Mouse (Mus musculus): Measurements from ENCODE around the gene Pitpnc1. TPM values are rescaled to one million over a fixed set of nuclear protein-coding genes. Genes with fewer than 3 reads are reported as not detected.

The Pitpnc1 gene
- polyA plus RNA-seq, 1 experiment from 2014 or later, result 20.4 TPM

DNA sequence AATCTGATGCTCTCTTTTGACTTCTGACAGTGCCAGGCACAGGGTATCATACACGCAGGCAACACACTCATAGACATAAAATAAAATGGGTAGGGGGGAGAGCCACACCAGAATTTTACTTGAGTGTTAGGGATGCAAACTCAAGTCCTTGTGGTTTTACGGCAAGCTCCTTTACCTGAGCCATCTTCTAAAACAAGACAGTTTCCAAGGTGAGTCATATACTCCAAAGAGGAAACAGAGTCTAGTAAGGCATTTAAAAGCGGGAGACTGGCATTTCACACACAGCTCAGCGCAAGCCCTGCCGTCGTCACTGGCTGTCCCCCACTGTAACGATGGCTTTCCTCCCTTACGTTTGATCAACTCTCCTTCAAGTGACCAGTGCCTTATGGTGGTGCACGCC, 22.6 kb downstream of the Pitpnc1 start:
- H3K36me3 ChIP-seq, result peaks cover 14% of the 10 kb centered on the region
- no peaks in the 10 kb centered on the region for H3K9me3 ChIP-seq (replicated peaks)
- H3K27ac ChIP-seq (replicated peaks), result no peak overlapping the region
- no peak overlapping the region for H3K4me3 ChIP-seq
- H3K4me1 ChIP-seq, result peaks cover 7% of the 10 kb centered on the region
- no peaks in the 10 kb centered on the region for H3K27me3 ChIP-seq (ENCODE audit: low read depth, poor library complexity, severe bottlenecking)
- WGBS, result 92% methylated on average over 9 of the region's 9 CpGs
- no peak for DNase-seq (ENCODE audit: low spot score)

DNA sequence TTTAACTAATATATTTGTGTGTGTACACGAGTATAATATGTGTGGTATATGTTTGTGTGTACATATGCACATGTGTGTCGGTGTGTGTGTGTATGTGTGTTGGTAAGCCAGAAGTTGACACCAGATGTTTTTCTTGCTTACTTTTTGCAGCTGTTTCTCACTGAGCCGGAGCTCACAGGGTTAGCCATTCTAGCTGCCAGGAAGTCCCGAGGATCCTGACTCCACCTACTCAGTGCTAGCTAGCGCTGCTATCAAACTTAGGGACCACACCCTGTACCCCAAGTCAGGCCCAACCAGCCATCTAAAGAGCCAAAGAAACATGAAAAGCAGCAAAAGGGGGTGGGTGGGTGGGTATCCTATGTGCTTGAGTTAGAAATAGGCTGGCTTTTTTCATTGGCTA, 23.1 kb downstream of the Pitpnc1 start:
- no peaks in the 10 kb centered on the region for H3K27me3 ChIP-seq (ENCODE audit: low read depth, poor library complexity, severe bottlenecking)
- no peaks in the 10 kb centered on the region for H3K9me3 ChIP-seq (replicated peaks)
- no peak overlapping the region for H3K4me3 ChIP-seq
- H3K36me3 ChIP-seq, result peaks cover 10% of the 10 kb centered on the region
- H3K4me1 ChIP-seq, result peaks cover 7% of the 10 kb centered on the region
- 84% methylated on average over 5 of the region's 5 CpGs for WGBS
- no peak for DNase-seq (ENCODE audit: low spot score)
- H3K27ac ChIP-seq (replicated peaks), result no peak overlapping the region

DNA sequence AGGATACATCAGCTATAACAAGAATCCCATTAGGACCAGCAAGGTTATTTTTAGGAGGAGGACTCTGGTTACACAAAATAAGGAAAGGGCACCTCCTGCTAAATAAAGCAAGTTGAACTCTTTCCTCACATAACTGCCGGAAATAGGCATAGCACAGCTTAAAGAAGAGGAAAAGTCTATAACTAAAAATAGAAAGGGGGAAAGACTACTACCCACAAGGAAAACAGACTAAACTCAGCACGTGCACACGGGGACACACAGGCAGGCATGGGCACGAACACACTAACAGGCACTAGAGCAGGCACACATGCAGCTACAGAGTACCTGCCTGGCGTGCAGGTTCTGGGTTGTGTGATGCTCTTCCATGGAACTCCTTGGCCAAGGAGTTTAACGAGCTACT, 23.8 kb downstream of the Pitpnc1 start:
- peaks cover 6% of the 10 kb centered on the region for H3K36me3 ChIP-seq
- DNase-seq (ENCODE audit: low spot score), result no peak
- WGBS, result 89% methylated on average over 6 of the region's 6 CpGs

DNA sequence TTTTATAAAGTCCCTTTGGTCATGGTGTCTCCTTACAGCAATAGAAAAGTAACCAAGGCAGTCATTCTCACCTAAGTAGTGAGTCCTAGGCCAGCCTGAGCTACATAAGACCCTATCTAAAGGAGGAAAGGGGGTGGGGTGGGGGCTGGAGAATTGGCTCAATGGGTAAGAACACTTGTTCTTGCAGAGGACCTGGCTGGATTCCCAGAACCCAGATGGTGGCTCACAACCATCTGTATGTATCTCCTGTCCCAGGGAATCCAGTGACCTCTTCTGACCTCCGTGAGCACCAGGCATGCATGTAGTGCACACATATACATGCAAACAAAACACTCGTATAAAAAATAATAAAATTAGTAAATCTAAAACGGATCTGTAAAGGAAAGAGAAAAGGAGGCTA, 24.8 kb downstream of the Pitpnc1 start:
- Histone ChIP-seq H3K4me1 (peaks cover 7% of the 10 kb centered on the region), H3K4me3 (no peak overlapping the region), H3K9me3 (replicated peaks) (no peaks in the 10 kb centered on the region), H3K27ac (replicated peaks) (no peak overlapping the region), H3K36me3 (no peaks in the 10 kb centered on the region), H3K27me3 (ENCODE audit: low read depth, poor library complexity, severe bottlenecking) (no peaks in the 10 kb centered on the region)
- DNase-seq (ENCODE audit: low spot score), result no peak
- WGBS, result 89% methylated on average over 3 of the region's 3 CpGs

More for the DNA sequence above, 23.8 kb downstream of the Pitpnc1 start:
- Histone ChIP-seq H3K27ac (replicated peaks) (no peak overlapping the region; the same call in 1 of the 2 replicates), H3K9me3 (replicated peaks) (no peaks in the 10 kb centered on the region), H3K4me1 (peaks cover 7% of the 10 kb centered on the region), H3K27me3 (ENCODE audit: low read depth, poor library complexity, severe bottlenecking) (no peaks in the 10 kb centered on the region), H3K4me3 (no peak overlapping the region)

DNA sequence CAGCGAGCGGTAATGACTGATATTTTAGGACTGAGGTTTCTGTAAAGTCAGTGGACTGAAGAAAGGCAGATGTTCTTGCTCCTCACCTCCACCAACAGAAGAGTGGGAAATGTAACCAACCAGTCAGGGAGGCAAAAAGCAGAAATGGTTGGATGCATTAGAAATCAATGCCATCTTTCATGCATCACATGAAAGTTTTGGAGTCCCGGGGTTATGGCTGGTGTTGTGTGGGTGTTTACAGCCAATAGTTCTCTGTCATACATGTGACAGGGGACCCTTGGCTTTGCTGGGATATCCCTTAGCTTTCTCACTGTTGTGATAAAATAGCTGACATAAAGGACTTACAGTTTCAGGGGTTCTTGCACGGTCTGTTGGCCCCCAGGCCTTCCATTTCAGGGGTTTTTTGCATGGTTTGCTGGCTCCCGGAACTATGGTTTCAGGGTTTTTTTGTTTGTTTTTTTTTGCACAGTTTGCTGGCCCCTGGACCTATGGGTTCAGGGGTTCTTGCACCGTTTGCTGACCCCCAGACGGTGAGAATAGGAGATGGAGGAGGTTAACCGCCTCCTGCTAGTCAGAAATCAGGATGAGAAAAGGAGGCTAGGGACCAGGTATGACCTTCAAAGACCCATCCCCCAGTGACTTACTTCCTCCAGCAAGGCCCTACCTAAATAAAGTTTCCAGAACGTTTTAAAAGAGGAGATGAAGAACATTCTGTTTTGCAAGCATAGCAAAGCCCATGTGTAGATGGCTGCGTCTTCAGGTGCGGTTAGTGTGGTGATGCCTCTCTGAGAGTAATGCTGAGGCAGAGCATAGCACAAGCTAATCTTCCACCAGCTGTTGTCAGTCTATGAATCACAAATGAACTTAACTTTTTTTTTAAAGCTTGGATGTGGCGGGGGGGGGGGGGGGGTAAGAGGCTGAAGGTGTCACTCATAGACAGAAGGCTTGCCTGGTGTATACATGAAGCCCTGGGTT, 27.1 kb downstream of the Pitpnc1 start:
- no peaks in the 10 kb centered on the region for H3K27me3 ChIP-seq (ENCODE audit: low read depth, poor library complexity, severe bottlenecking)
- H3K27ac ChIP-seq (replicated peaks), result no peak overlapping the region
- H3K36me3 ChIP-seq, result no peaks in the 10 kb centered on the region
- no peak for DNase-seq (ENCODE audit: low spot score)
- peaks cover 1% of the 10 kb centered on the region; the same call in 1 of the 2 replicates for H3K9me3 ChIP-seq (replicated peaks)
- no peaks in the 10 kb centered on the region for H3K4me1 ChIP-seq
- WGBS, result 83% methylated on average over 12 of the region's 12 CpGs
- no peak overlapping the region for H3K4me3 ChIP-seq

DNA sequence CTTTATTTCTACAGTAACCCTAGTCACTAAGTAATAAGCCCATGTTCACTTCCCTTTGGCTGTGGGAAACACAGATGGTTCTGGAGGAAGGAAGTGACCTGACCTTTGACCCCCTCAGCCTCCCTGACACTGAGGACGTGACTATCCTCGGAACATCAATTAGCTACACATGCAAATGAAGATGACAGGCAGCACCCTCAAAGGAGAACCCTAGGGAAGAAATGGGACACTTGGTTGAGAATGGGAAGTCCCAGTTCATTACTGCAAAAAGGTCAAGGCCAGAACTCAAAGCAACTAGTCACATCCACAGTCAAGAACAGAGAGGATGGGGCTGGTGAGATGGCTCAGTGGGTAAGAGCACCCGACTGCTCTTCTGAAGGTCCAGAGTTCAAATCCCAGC, 29.4 kb downstream of the Pitpnc1 start:
- WGBS, result 60% methylated on average over 3 of the region's 3 CpGs
- no peaks in the 10 kb centered on the region for H3K36me3 ChIP-seq
- DNase-seq (ENCODE audit: low spot score), result no peak
- no peak overlapping the region for H3K4me3 ChIP-seq
- H3K4me1 ChIP-seq, result no peaks in the 10 kb centered on the region
- H3K9me3 ChIP-seq (replicated peaks), result peaks cover 5% of the 10 kb centered on the region; the same call in 1 of the 2 replicates
- no peak overlapping the region for H3K27ac ChIP-seq (replicated peaks)
- H3K27me3 ChIP-seq (ENCODE audit: low read depth, poor library complexity, severe bottlenecking), result no peaks in the 10 kb centered on the region

DNA sequence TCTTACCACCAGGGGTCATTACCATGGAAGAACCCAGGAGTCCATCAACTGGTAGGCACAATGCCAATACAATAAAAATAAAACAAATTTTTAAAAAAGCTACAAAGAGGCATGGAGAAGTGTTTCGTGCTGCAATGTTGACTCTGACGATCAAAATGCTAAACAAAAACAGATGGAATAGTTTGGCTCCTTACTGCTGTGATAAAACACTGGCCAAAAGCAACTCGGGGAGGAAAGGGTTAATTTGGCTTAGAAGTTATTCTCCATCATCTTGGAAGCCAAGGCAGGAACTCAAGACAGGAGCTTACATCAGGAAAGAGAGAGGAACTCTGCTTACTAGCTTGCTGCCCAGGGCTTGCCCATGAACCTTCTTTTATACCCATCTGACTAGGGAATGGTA, 32.4 kb downstream of the Pitpnc1 start:
- DNase-seq (ENCODE audit: low spot score), result no peak
- Histone ChIP-seq H3K4me1 (peaks cover 5% of the 10 kb centered on the region), H3K4me3 (no peak overlapping the region), H3K27ac (replicated peaks) (no peak overlapping the region), H3K36me3 (0 out of 2 replicates have a peak, but pooled peaks cover 4% of the 10 kb centered on the region), H3K27me3 (ENCODE audit: low read depth, poor library complexity, severe bottlenecking) (no peaks in the 10 kb centered on the region), H3K9me3 (replicated peaks) (peaks cover 9% of the 10 kb centered on the region; the same call in 1 of the 2 replicates)
- 86% methylated on average over 3 of the region's 3 CpGs for WGBS

DNA sequence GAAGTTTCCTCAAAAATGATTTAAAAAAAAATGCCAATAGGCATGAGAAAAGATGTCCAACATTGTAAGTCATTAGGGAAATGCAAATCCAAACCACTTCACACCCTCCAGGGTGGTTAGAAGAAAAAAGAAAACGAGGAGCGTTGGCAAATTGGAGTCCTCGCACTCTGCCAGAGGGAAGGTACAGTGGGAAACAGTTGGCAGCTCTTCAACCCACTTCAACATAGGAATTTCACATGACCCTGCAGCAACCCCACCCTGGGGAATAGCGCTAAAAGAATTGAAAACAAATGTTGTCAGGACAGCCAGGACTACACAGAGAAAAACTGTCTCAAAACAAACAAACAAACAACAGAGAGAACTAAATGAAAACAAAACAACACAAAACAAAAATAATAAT, 32.8 kb downstream of the Pitpnc1 start:
- 87% methylated on average over 4 of the region's 4 CpGs for WGBS
- no peak for DNase-seq (ENCODE audit: low spot score)
- H3K27ac ChIP-seq (replicated peaks), result no peak overlapping the region

DNA sequence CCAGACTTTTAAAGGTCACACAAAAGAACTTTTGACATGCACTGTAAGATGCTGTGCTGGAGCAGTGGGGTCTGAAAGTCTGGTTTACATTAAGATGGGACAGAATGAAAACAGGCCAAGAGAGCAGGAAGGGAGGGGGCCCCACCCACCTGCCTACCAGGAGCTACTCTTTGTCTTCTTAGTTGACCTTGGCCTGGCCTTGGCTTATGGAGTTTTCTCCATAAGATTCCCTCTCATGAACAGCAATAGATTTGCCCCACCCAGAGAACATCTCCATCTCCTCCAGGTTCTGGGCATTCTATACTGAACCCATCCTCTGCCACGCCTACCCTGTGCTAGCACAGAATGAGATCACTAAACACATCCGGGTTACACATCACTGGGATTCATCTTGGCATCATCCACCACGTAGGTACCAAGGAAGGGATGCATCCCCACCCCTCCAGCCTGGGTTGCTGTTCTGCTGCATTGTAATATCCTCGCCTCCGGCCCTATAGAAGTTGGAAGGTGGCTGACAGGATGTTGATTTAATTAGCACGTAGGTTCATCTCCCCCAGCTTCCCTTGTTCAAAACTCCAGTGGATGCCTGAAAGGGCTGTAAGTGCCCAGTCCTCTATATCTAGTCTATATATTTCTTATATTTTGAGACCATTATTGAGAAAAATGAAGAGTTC, 34.6 kb downstream of the Pitpnc1 start:
- Histone ChIP-seq H3K36me3 (0 out of 2 replicates have a peak, but pooled peaks cover 4% of the 10 kb centered on the region), H3K9me3 (replicated peaks) (peaks cover 9% of the 10 kb centered on the region; the same call in 1 of the 2 replicates), H3K4me1 (peaks cover 13% of the 10 kb centered on the region), H3K27ac (replicated peaks) (no peak overlapping the region), H3K27me3 (ENCODE audit: low read depth, poor library complexity, severe bottlenecking) (no peaks in the 10 kb centered on the region), H3K4me3 (no peak overlapping the region)
- DNase-seq (ENCODE audit: low spot score), result no peak
- 92% methylated on average over 6 of the region's 6 CpGs for WGBS

More for the DNA sequence above, 32.8 kb downstream of the Pitpnc1 start:
- Histone ChIP-seq H3K4me3 (no peak overlapping the region), H3K36me3 (0 out of 2 replicates have a peak, but pooled peaks cover 4% of the 10 kb centered on the region), H3K27me3 (ENCODE audit: low read depth, poor library complexity, severe bottlenecking) (no peaks in the 10 kb centered on the region), H3K4me1 (peaks cover 9% of the 10 kb centered on the region), H3K9me3 (replicated peaks) (peaks cover 9% of the 10 kb centered on the region; the same call in 1 of the 2 replicates)

DNA sequence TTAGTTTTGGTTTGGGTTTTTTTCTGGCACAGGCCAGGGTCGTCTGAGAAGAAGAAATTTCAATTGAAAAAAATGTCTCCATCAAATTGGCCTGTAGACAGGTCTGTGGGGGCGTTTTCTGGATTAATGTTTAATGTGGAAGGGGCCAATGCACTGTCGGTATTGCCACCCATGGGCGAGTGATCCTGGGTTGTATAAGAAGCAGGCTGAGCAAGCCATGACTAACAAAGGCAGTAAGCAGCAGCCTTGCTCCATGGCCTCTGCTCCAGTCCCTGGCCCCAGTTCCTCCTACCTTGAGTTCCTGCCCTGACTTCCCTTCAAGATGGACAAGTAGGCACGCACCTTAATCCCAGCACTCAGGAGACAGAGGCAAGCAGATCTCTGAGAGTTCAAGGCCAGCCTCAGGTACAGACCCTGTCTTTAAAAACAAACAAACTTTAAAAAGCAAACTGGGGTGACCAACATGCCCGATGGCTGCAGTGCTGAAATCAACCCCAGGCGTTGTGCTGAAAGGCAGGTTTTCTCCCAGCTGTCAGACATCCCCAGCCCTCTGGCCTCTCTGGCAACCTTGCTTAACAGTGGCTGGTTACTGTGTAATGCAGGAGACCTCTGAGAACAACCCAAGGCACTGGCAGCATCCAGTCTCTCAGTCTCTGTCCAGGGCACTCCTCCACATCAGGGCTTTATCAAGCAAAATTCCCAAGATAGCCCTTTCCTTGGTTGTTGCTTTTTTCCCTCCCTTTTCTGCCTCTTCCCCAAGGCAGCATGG, 39.1 kb downstream of the Pitpnc1 start:
- Histone ChIP-seq H3K9me3 (replicated peaks) (0 out of 2 replicates have a peak, but pooled peaks cover 4% of the 10 kb centered on the region), H3K27me3 (ENCODE audit: low read depth, poor library complexity, severe bottlenecking) (no peaks in the 10 kb centered on the region), H3K4me3 (no peak overlapping the region), H3K4me1 (peaks cover 13% of the 10 kb centered on the region), H3K36me3 (0 out of 2 replicates have a peak, but pooled peaks cover 4% of the 10 kb centered on the region), H3K27ac (replicated peaks) (peak overlapping the region; percentile 18; the same call in 1 of the 2 replicates)
- DNase-seq (ENCODE audit: low spot score), result no peak
- WGBS, result 89% methylated on average over 7 of the region's 7 CpGs

DNA sequence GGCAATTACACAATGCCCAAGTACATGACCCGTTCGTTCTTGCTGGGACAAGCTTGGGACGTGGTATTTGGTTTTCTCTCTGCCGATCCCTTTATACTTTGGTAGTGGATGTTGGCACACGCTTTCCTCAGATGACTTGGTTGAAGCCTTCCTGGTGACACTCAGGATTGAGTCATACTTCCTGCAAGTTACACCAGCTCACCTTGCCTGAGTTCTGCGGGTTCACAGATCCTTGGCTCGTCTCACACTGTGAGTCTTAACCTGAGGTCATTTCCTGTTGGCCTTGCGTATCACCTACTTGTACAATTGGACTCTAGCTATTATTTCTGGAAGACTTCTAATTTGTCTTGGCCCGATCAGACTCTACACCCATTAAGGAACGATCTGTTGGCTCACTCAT, 42.5 kb downstream of the Pitpnc1 start:
- H3K4me1 ChIP-seq, result peaks cover 9% of the 10 kb centered on the region
- no peaks in the 10 kb centered on the region for H3K36me3 ChIP-seq
- no peak overlapping the region for H3K4me3 ChIP-seq
- H3K27me3 ChIP-seq (ENCODE audit: low read depth, poor library complexity, severe bottlenecking), result no peaks in the 10 kb centered on the region
- H3K27ac ChIP-seq (replicated peaks), result no peak overlapping the region
- 93% methylated on average over 10 of the region's 10 CpGs for WGBS
- DNase-seq (ENCODE audit: low spot score), result no peak
- no peaks in the 10 kb centered on the region for H3K9me3 ChIP-seq (replicated peaks)

DNA sequence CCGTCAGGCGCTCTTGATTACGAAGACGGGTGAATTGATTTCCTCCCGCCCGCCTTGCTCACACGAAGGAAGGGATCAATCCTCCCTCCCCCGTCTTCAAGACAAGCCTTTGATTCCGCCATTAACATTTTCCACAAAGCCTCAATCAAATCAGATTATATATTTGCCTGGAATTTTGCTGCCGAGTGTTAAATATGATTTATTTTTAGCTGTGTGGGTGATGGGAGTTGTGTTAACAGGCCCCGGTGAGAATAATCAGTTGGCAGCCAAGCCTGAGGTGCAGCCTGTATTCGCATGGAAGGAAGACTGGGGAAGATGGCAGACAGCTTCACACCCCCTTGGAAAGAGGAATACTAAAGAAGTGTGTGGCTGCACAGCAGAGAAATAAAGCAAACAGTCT, 46.3 kb downstream of the Pitpnc1 start:
- Histone ChIP-seq H3K36me3 (no peaks in the 10 kb centered on the region), H3K9me3 (replicated peaks) (no peaks in the 10 kb centered on the region), H3K27me3 (ENCODE audit: low read depth, poor library complexity, severe bottlenecking) (no peaks in the 10 kb centered on the region), H3K27ac (replicated peaks) (no peak overlapping the region), H3K4me1 (peaks cover 20% of the 10 kb centered on the region), H3K4me3 (no peak overlapping the region)
- no peak for DNase-seq (ENCODE audit: low spot score)
- 92% methylated on average over 12 of the region's 12 CpGs for WGBS
